Mouse (Mus musculus): ENCODE measurements at regions not wholly inside any gene's neighbourhood (a gene's known extent, or its start where the extent isn't known, plus 50 kb on each side); places are given as distances from the start of the nearest gene placed in this dataset.
A peak's percentile ranks its signal among the peaks of the same experiment; 100 is the strongest.

- Histone ChIP-seq H3K9me3 (ENCODE audit: control insufficient read depth, low read length) (no peaks in the 10 kb centered on the region), H3K27ac (ENCODE audit: low read depth, low read length) (no peak overlapping the region), H3K4me3 (ENCODE audit: low read depth, low read length) (no peak overlapping the region), H3K27me3 (ENCODE audit: control insufficient read depth, insufficient read depth, low read length) (no peaks in the 10 kb centered on the region), H3K9ac (replicated peaks; ENCODE audit: low read depth, low read length) (no peak overlapping the region), H3K4me1 (ENCODE audit: control insufficient read depth, insufficient read depth, low read length) (no peaks in the 10 kb centered on the region), H3K4me2 (ENCODE audit: low read depth, low read length) (no peak overlapping the region), H3K36me3 (ENCODE audit: control insufficient read depth, insufficient read depth, low read length) (no peaks in the 10 kb centered on the region)
- 86% methylated on average over 6 of the region's 6 CpGs for WGBS
- no peak for ATAC-seq (ENCODE audit: low read depth)
These were observed 97.3 kb downstream of the Irs2 start for GRCm38 (mm10) chr8:10910954-10911353.

- Histone ChIP-seq H3K27me3 (ENCODE audit: control insufficient read depth, insufficient read depth, low read length) (no peaks in the 10 kb centered on the region), H3K36me3 (ENCODE audit: control insufficient read depth, insufficient read depth, low read length) (no peaks in the 10 kb centered on the region), H3K4me1 (ENCODE audit: control insufficient read depth, insufficient read depth, low read length) (no peaks in the 10 kb centered on the region), H3K27ac (ENCODE audit: low read depth, low read length) (no peak overlapping the region), H3K9ac (replicated peaks; ENCODE audit: low read depth, low read length) (no peak overlapping the region), H3K9me3 (ENCODE audit: control insufficient read depth, low read length) (no peaks in the 10 kb centered on the region), H3K4me2 (ENCODE audit: low read depth, low read length) (no peak overlapping the region), H3K4me3 (ENCODE audit: low read depth, low read length) (no peak overlapping the region)
- ATAC-seq (ENCODE audit: low read depth), result no peak
- WGBS, result 62% methylated on average over 6 of the region's 6 CpGs
These were observed 97.9 kb downstream of the Irs2 start for GRCm38 (mm10) chr8:10910244-10910872.

GRCm38 (mm10) chr8:10909155-10909554, 99.1 kb downstream of the Irs2 start:
- 82% methylated on average over 6 of the region's 6 CpGs for WGBS
- Histone ChIP-seq H3K9me3 (ENCODE audit: control insufficient read depth, low read length) (no peaks in the 10 kb centered on the region), H3K4me3 (ENCODE audit: low read depth, low read length) (no peak overlapping the region), H3K27ac (ENCODE audit: low read depth, low read length) (no peak overlapping the region), H3K36me3 (ENCODE audit: control insufficient read depth, insufficient read depth, low read length) (no peaks in the 10 kb centered on the region), H3K27me3 (ENCODE audit: control insufficient read depth, insufficient read depth, low read length) (no peaks in the 10 kb centered on the region), H3K9ac (replicated peaks; ENCODE audit: low read depth, low read length) (no peak overlapping the region), H3K4me1 (ENCODE audit: control insufficient read depth, insufficient read depth, low read length) (no peaks in the 10 kb centered on the region), H3K4me2 (ENCODE audit: low read depth, low read length) (no peak overlapping the region)
- ATAC-seq (ENCODE audit: low read depth), result no peak

- H3K4me1 ChIP-seq (ENCODE audit: control insufficient read depth, insufficient read depth, low read length), result no peaks in the 10 kb centered on the region
- no peak overlapping the region for H3K9ac ChIP-seq (replicated peaks; ENCODE audit: low read depth, low read length)
- WGBS, result 80% methylated on average over 6 of the region's 6 CpGs
- no peak overlapping the region for H3K27ac ChIP-seq (ENCODE audit: low read depth, low read length)
- no peak overlapping the region for H3K4me2 ChIP-seq (ENCODE audit: low read depth, low read length)
- H3K36me3 ChIP-seq (ENCODE audit: control insufficient read depth, insufficient read depth, low read length), result no peaks in the 10 kb centered on the region
- H3K4me3 ChIP-seq (ENCODE audit: low read depth, low read length), result no peak overlapping the region
- no peaks in the 10 kb centered on the region for H3K27me3 ChIP-seq (ENCODE audit: control insufficient read depth, insufficient read depth, low read length)
- ATAC-seq (ENCODE audit: low read depth), result no peak
- no peaks in the 10 kb centered on the region for H3K9me3 ChIP-seq (ENCODE audit: control insufficient read depth, low read length)
These were observed 101.9 kb downstream of the Irs2 start for GRCm38 (mm10) chr8:10906353-10906752.

GRCm38 (mm10) chr8:10905761-10906160, 102.5 kb downstream of the Irs2 start:
- WGBS, result 89% methylated on average over 5 of the region's 5 CpGs
- Histone ChIP-seq H3K4me3 (ENCODE audit: low read depth, low read length) (no peak overlapping the region), H3K9me3 (ENCODE audit: control insufficient read depth, low read length) (no peaks in the 10 kb centered on the region), H3K27ac (ENCODE audit: low read depth, low read length) (no peak overlapping the region), H3K9ac (replicated peaks; ENCODE audit: low read depth, low read length) (no peak overlapping the region), H3K36me3 (ENCODE audit: control insufficient read depth, insufficient read depth, low read length) (no peaks in the 10 kb centered on the region), H3K4me1 (ENCODE audit: control insufficient read depth, insufficient read depth, low read length) (no peaks in the 10 kb centered on the region), H3K4me2 (ENCODE audit: low read depth, low read length) (no peak overlapping the region), H3K27me3 (ENCODE audit: control insufficient read depth, insufficient read depth, low read length) (no peaks in the 10 kb centered on the region)
- no peak for ATAC-seq (ENCODE audit: low read depth)

- WGBS, result 77% methylated on average over 2 of the region's 2 CpGs
- Histone ChIP-seq H3K27me3 (ENCODE audit: control insufficient read depth, insufficient read depth, low read length) (no peaks in the 10 kb centered on the region), H3K36me3 (ENCODE audit: control insufficient read depth, insufficient read depth, low read length) (no peaks in the 10 kb centered on the region), H3K4me2 (ENCODE audit: low read depth, low read length) (no peak overlapping the region), H3K4me3 (ENCODE audit: low read depth, low read length) (no peak overlapping the region), H3K9ac (replicated peaks; ENCODE audit: low read depth, low read length) (no peak overlapping the region), H3K4me1 (ENCODE audit: control insufficient read depth, insufficient read depth, low read length) (peaks cover 9% of the 10 kb centered on the region; the same call in 1 of the 2 replicates), H3K27ac (ENCODE audit: low read depth, low read length) (no peak overlapping the region), H3K9me3 (ENCODE audit: control insufficient read depth, low read length) (no peaks in the 10 kb centered on the region)
- no peak for ATAC-seq (ENCODE audit: low read depth)
These were observed 104.3 kb downstream of the Irs2 start for GRCm38 (mm10) chr8:10903957-10904356.

GRCm38 (mm10) chr8:10901954-10902353, 106.3 kb downstream of the Irs2 start:
- Histone ChIP-seq H3K27me3 (ENCODE audit: control insufficient read depth, insufficient read depth, low read length) (no peaks in the 10 kb centered on the region), H3K4me1 (ENCODE audit: control insufficient read depth, insufficient read depth, low read length) (peaks cover 10% of the 10 kb centered on the region; the same call in 1 of the 2 replicates), H3K4me2 (ENCODE audit: low read depth, low read length) (no peak overlapping the region), H3K27ac (ENCODE audit: low read depth, low read length) (no peak overlapping the region), H3K36me3 (ENCODE audit: control insufficient read depth, insufficient read depth, low read length) (no peaks in the 10 kb centered on the region), H3K4me3 (ENCODE audit: low read depth, low read length) (no peak overlapping the region), H3K9me3 (ENCODE audit: control insufficient read depth, low read length) (no peaks in the 10 kb centered on the region), H3K9ac (replicated peaks; ENCODE audit: low read depth, low read length) (no peak overlapping the region)
- 100% methylated on average over 4 of the region's 4 CpGs for WGBS
- ATAC-seq (ENCODE audit: low read depth), result no peak

- Histone ChIP-seq H3K36me3 (ENCODE audit: control insufficient read depth, insufficient read depth, low read length) (no peaks in the 10 kb centered on the region), H3K9me3 (ENCODE audit: control insufficient read depth, low read length) (no peaks in the 10 kb centered on the region), H3K4me1 (ENCODE audit: control insufficient read depth, insufficient read depth, low read length) (peaks cover 10% of the 10 kb centered on the region; the same call in 1 of the 2 replicates), H3K4me2 (ENCODE audit: low read depth, low read length) (no peak overlapping the region), H3K9ac (replicated peaks; ENCODE audit: low read depth, low read length) (no peak overlapping the region), H3K27me3 (ENCODE audit: control insufficient read depth, insufficient read depth, low read length) (no peaks in the 10 kb centered on the region), H3K4me3 (ENCODE audit: low read depth, low read length) (no peak overlapping the region), H3K27ac (ENCODE audit: low read depth, low read length) (no peak overlapping the region)
- 84% methylated on average over 3 of the region's 3 CpGs for WGBS
- ATAC-seq (ENCODE audit: low read depth), result no peak
These were observed 107.2 kb downstream of the Irs2 start for GRCm38 (mm10) chr8:10901014-10901413.

GRCm38 (mm10) chr8:10899581-10900155, 108.6 kb downstream of the Irs2 start:
- Histone ChIP-seq H3K9me3 (ENCODE audit: control insufficient read depth, low read length) (no peaks in the 10 kb centered on the region), H3K27me3 (ENCODE audit: control insufficient read depth, insufficient read depth, low read length) (no peaks in the 10 kb centered on the region), H3K9ac (replicated peaks; ENCODE audit: low read depth, low read length) (peak overlapping the region; percentile 22; the same call in 1 of the 2 replicates), H3K4me3 (ENCODE audit: low read depth, low read length) (peak overlapping the region; percentile 7; the same call in 1 of the 2 replicates), H3K4me1 (ENCODE audit: control insufficient read depth, insufficient read depth, low read length) (peaks cover 10% of the 10 kb centered on the region; the same call in 1 of the 2 replicates), H3K27ac (ENCODE audit: low read depth, low read length) (no peak overlapping the region), H3K36me3 (ENCODE audit: control insufficient read depth, insufficient read depth, low read length) (no peaks in the 10 kb centered on the region), H3K4me2 (ENCODE audit: low read depth, low read length) (peak overlapping the region; percentile 34; the same call in 1 of the 2 replicates)
- ATAC-seq (ENCODE audit: low read depth), result 0 out of 2 replicates have a peak, but pooled peaks have one; percentile 15
- 7% methylated on average over 17 of the region's 17 CpGs for WGBS
